Mouse (Mus musculus): ENCODE measurements around the gene Chrm3. TPM values are rescaled to one million over a fixed set of nuclear protein-coding genes. Genes with fewer than 3 reads are reported as not detected.

The Chrm3 gene
- polyA plus RNA-seq, 1 experiment from 2014 or later, result 1.2 TPM

DNA sequence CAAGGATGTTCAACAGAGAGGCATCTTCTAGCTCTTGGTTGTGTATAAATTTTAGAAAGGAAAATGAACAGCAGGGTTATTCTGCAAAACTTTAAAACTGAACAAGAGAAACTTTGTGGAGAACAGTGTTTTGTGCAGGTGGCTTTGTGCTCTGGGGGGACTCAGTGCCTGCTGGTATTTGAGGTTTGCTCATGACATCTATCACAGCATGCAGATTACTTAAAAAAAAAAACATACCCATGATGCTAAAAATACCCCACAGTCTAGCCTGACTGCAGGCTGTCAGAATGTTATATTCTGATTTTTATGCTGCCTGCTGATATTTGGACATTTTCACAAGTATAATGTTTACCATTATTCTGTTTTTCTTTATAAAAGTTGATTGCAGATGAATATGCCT lies 456.2 kb downstream of the Chrm3 start:
- H3K9ac ChIP-seq (ENCODE audit: low read length), result no peak overlapping the region
- ATAC-seq (ENCODE audit: insufficient number of reproducible peaks, insufficient read depth, low FRiP score, low read depth), result no peak
- H3K4me1 ChIP-seq (ENCODE audit: control insufficient read depth in 2 of 2, insufficient read depth in 2 of 2, low read length in 2 of 2), result no peaks in the 10 kb centered on the region; a peak in 2 of 4 replicates
- no peaks in the 10 kb centered on the region for H3K27me3 ChIP-seq (ENCODE audit: control insufficient read depth, insufficient read depth, low read length)
- H3K27ac ChIP-seq (replicated peaks in 1 of 2; ENCODE audit: control insufficient read depth in 1 of 2, insufficient read depth in 1 of 2, low read depth in 2 of 2, low read length in 2 of 2), result no peak overlapping the region
- H3K36me3 ChIP-seq (ENCODE audit: control insufficient read depth, insufficient read depth, low read length), result no peaks in the 10 kb centered on the region
- H3K9me3 ChIP-seq (ENCODE audit: control insufficient read depth, low read length), result peaks cover 8% of the 10 kb centered on the region; the same call in 1 of the 2 replicates
- no peak overlapping the region for H3K4me3 ChIP-seq (ENCODE audit: control insufficient read depth in 1 of 2, insufficient read depth in 1 of 2, low read depth in 1 of 2, low read length in 2 of 2)
- H3K4me2 ChIP-seq (ENCODE audit: low read length), result no peak overlapping the region

DNA sequence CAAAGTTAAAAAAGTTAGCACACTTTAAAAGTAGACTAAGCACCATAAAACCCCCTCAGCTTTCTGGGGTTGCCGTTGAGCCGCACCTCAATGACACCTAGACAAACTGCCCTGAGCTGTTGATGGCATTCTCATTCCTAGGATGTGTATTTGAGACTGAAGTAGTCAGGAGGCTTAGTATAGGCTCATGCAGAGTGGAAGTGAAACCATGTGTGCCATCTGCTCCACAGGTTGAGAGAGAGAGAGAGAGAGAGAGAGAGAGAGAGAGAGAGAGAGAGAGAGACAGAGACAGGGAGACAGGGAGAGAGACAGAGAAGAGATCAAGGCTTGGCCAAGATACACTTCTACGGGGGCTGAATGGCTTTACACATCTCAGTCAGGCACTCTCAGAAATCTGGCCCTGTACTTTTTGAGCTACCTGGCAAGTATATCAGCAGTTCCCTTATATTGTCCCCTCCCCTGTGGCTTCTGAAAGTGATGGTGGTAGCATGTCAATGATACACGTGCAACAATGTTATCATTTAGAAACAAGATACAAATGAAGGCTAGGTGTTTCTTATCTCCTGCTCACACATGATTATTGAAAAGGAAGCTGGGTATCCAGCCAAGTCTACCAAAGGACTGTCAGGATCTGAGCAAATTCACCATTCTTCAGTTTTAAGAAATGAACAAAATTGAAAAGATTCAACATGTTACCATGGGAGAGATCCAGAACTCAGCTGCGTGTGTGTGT lies 459.8 kb downstream of the Chrm3 start:
- 72% methylated on average over 5 of the region's 5 CpGs for WGBS
- ATAC-seq (ENCODE audit: insufficient number of reproducible peaks, insufficient read depth, low FRiP score, low read depth), result no peak
- H3K9me3 ChIP-seq (ENCODE audit: control insufficient read depth, low read length), result peaks cover 8% of the 10 kb centered on the region; the same call in 1 of the 2 replicates

GRCm38 (mm10) chr13:9898664-9899369 lies 461.8 kb downstream of the Chrm3 start:
- H3K4me2 ChIP-seq (ENCODE audit: low read length), result no peak overlapping the region
- no peak overlapping the region for H3K4me3 ChIP-seq (ENCODE audit: control insufficient read depth in 1 of 2, insufficient read depth in 1 of 2, low read depth in 1 of 2, low read length in 2 of 2)
- H3K27me3 ChIP-seq (ENCODE audit: control insufficient read depth, insufficient read depth, low read length), result no peaks in the 10 kb centered on the region
- H3K9ac ChIP-seq (ENCODE audit: low read length), result no peak overlapping the region
- no peaks in the 10 kb centered on the region for H3K4me1 ChIP-seq (ENCODE audit: control insufficient read depth in 2 of 2, insufficient read depth in 2 of 2, low read length in 2 of 2)
- no peak overlapping the region for H3K27ac ChIP-seq (replicated peaks in 1 of 2; ENCODE audit: control insufficient read depth in 1 of 2, insufficient read depth in 1 of 2, low read depth in 2 of 2, low read length in 2 of 2)
- 76% methylated on average over 3 of the region's 3 CpGs for WGBS
- no peaks in the 10 kb centered on the region for H3K36me3 ChIP-seq (ENCODE audit: control insufficient read depth, insufficient read depth, low read length)
- ATAC-seq (ENCODE audit: insufficient number of reproducible peaks, insufficient read depth, low FRiP score, low read depth), result no peak
- peaks cover 3% of the 10 kb centered on the region; the same call in 1 of the 2 replicates for H3K9me3 ChIP-seq (ENCODE audit: control insufficient read depth, low read length)

More for the DNA sequence above, 459.8 kb downstream of the Chrm3 start:
- Histone ChIP-seq H3K4me2 (ENCODE audit: low read length) (no peak overlapping the region), H3K4me3 (ENCODE audit: control insufficient read depth in 1 of 2, insufficient read depth in 1 of 2, low read depth in 1 of 2, low read length in 2 of 2) (no peak overlapping the region), H3K36me3 (ENCODE audit: control insufficient read depth, insufficient read depth, low read length) (no peaks in the 10 kb centered on the region), H3K4me1 (ENCODE audit: control insufficient read depth in 2 of 2, insufficient read depth in 2 of 2, low read length in 2 of 2) (no peaks in the 10 kb centered on the region; a peak in 1 of 4 replicates), H3K27me3 (ENCODE audit: control insufficient read depth, insufficient read depth, low read length) (no peaks in the 10 kb centered on the region), H3K27ac (replicated peaks in 1 of 2; ENCODE audit: control insufficient read depth in 1 of 2, insufficient read depth in 1 of 2, low read depth in 2 of 2, low read length in 2 of 2) (no peak overlapping the region), H3K9ac (ENCODE audit: low read length) (no peak overlapping the region)

GRCm38 (mm10) chr13:9897231-9897630 lies 463.4 kb downstream of the Chrm3 start:
- no peak for ATAC-seq (ENCODE audit: insufficient number of reproducible peaks, insufficient read depth, low FRiP score, low read depth)
- 12% methylated on average over 1 of the region's 1 CpGs for WGBS

DNA sequence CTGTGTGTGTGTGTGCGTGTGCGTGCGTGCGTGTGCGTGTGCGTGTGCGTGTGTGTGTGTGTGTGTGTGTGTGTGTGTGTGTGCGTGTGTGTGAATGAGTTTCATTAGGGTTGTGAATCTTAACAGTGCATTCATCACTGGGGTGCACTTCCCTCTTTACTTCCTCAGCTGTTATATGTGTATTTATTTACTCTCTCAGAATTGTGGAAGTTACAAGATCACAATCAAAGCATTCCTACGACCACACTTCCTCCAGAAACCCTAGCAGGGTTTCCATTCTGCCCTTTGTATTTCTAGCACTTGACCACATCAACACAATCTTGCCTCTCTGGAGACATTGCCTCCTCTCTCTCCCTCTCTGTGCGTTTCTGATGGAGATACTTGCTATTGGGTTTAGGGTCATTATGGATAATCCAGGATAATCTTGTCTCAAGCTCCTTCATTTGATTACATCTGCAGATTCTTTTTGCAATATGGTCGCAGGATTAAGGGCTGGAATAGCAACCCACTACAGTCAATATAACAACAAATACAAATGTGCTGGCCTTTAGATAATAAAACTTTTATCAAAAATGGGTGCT lies 465.5 kb downstream of the Chrm3 start:
- no peaks in the 10 kb centered on the region for H3K9me3 ChIP-seq (ENCODE audit: control insufficient read depth, low read length)
- H3K36me3 ChIP-seq (ENCODE audit: control insufficient read depth, insufficient read depth, low read length), result no peaks in the 10 kb centered on the region
- no peaks in the 10 kb centered on the region for H3K27me3 ChIP-seq (ENCODE audit: control insufficient read depth, insufficient read depth, low read length)
- 76% methylated on average over 11 of the region's 11 CpGs for WGBS
- H3K27ac ChIP-seq (replicated peaks in 1 of 2; ENCODE audit: control insufficient read depth in 1 of 2, insufficient read depth in 1 of 2, low read depth in 2 of 2, low read length in 2 of 2), result no peak overlapping the region
- no peak overlapping the region for H3K4me3 ChIP-seq (ENCODE audit: control insufficient read depth in 1 of 2, insufficient read depth in 1 of 2, low read depth in 1 of 2, low read length in 2 of 2)
- no peak for ATAC-seq (ENCODE audit: insufficient number of reproducible peaks, insufficient read depth, low FRiP score, low read depth)
- H3K4me1 ChIP-seq (ENCODE audit: control insufficient read depth in 2 of 2, insufficient read depth in 2 of 2, low read length in 2 of 2), result no peaks in the 10 kb centered on the region
- no peak overlapping the region for H3K9ac ChIP-seq (ENCODE audit: low read length)
- no peak overlapping the region for H3K4me2 ChIP-seq (ENCODE audit: low read length)

More at GRCm38 (mm10) chr13:9897231-9897630, 463.4 kb downstream of the Chrm3 start:
- H3K27ac ChIP-seq (replicated peaks in 1 of 2; ENCODE audit: control insufficient read depth in 1 of 2, insufficient read depth in 1 of 2, low read depth in 2 of 2, low read length in 2 of 2), result no peak overlapping the region
- no peak overlapping the region for H3K4me3 ChIP-seq (ENCODE audit: control insufficient read depth in 1 of 2, insufficient read depth in 1 of 2, low read depth in 1 of 2, low read length in 2 of 2)
- no peaks in the 10 kb centered on the region for H3K36me3 ChIP-seq (ENCODE audit: control insufficient read depth, insufficient read depth, low read length)
- H3K4me2 ChIP-seq (ENCODE audit: low read length), result no peak overlapping the region
- H3K9ac ChIP-seq (ENCODE audit: low read length), result no peak overlapping the region
- H3K9me3 ChIP-seq (ENCODE audit: control insufficient read depth, low read length), result no peaks in the 10 kb centered on the region
- H3K27me3 ChIP-seq (ENCODE audit: control insufficient read depth, insufficient read depth, low read length), result no peaks in the 10 kb centered on the region
- H3K4me1 ChIP-seq (ENCODE audit: control insufficient read depth in 2 of 2, insufficient read depth in 2 of 2, low read length in 2 of 2), result no peaks in the 10 kb centered on the region

- WGBS, result 78% methylated on average over 1 of the region's 1 CpGs
- no peak overlapping the region for H3K9ac ChIP-seq (ENCODE audit: low read length)
These were observed 469.6 kb downstream of the Chrm3 start for GRCm38 (mm10) chr13:9891088-9891487.

DNA sequence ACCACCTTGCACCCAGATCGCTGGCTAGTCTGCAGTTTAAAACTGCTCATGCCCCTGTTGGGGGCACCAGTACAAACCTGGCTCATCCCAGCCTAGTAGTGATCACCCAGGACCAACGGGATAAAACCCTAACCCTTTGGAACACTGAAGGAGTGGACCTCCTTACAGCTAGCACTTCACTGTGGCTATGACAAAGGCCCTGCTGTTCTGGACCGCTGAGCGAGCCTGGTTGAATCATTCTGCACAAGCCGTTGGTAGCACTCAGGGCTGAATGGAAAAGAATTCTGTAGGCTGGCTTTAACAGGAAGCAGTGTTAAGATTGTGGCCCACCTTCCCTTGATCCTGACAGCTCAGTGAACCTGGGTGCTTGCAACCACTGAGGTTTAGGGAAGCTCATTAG lies 470.2 kb downstream of the Chrm3 start:
- no peak overlapping the region for H3K9ac ChIP-seq (ENCODE audit: low read length)
- H3K4me2 ChIP-seq (ENCODE audit: low read length), result no peak overlapping the region
- no peaks in the 10 kb centered on the region for H3K36me3 ChIP-seq (ENCODE audit: control insufficient read depth, insufficient read depth, low read length)
- no peak for ATAC-seq (ENCODE audit: insufficient number of reproducible peaks, insufficient read depth, low FRiP score, low read depth)
- WGBS, result 49% methylated on average over 5 of the region's 5 CpGs
- H3K4me3 ChIP-seq (ENCODE audit: control insufficient read depth in 1 of 2, insufficient read depth in 1 of 2, low read depth in 1 of 2, low read length in 2 of 2), result no peak overlapping the region
- peaks cover 2 to 4% of the 10 kb centered on the region in 2 experiments; a peak in 2 of 4 replicates for H3K4me1 ChIP-seq (ENCODE audit: control insufficient read depth in 2 of 2, insufficient read depth in 2 of 2, low read length in 2 of 2)
- H3K9me3 ChIP-seq (ENCODE audit: control insufficient read depth, low read length), result no peaks in the 10 kb centered on the region
- no peaks in the 10 kb centered on the region for H3K27me3 ChIP-seq (ENCODE audit: control insufficient read depth, insufficient read depth, low read length)
- no peak overlapping the region for H3K27ac ChIP-seq (replicated peaks in 1 of 2; ENCODE audit: control insufficient read depth in 1 of 2, insufficient read depth in 1 of 2, low read depth in 2 of 2, low read length in 2 of 2)

More at GRCm38 (mm10) chr13:9891088-9891487, 469.6 kb downstream of the Chrm3 start:
- H3K4me2 ChIP-seq (ENCODE audit: low read length), result no peak overlapping the region
- H3K4me3 ChIP-seq (ENCODE audit: control insufficient read depth in 1 of 2, insufficient read depth in 1 of 2, low read depth in 1 of 2, low read length in 2 of 2), result no peak overlapping the region
- H3K36me3 ChIP-seq (ENCODE audit: control insufficient read depth, insufficient read depth, low read length), result no peaks in the 10 kb centered on the region
- H3K27me3 ChIP-seq (ENCODE audit: control insufficient read depth, insufficient read depth, low read length), result no peaks in the 10 kb centered on the region
- no peak overlapping the region for H3K27ac ChIP-seq (replicated peaks in 1 of 2; ENCODE audit: control insufficient read depth in 1 of 2, insufficient read depth in 1 of 2, low read depth in 2 of 2, low read length in 2 of 2)
- no peaks in the 10 kb centered on the region for H3K9me3 ChIP-seq (ENCODE audit: control insufficient read depth, low read length)
- H3K4me1 ChIP-seq (ENCODE audit: control insufficient read depth in 2 of 2, insufficient read depth in 2 of 2, low read length in 2 of 2), result peaks cover 2 to 4% of the 10 kb centered on the region in 2 experiments; a peak in 2 of 4 replicates
- no peak for ATAC-seq (ENCODE audit: insufficient number of reproducible peaks, insufficient read depth, low FRiP score, low read depth)
